Mouse (Mus musculus) stomach, postnatal 0 days (tissue): Measurements from ENCODE around the gene Plac1. TPM values are rescaled to one million over a fixed set of nuclear protein-coding genes. Genes with fewer than 3 reads are reported as not detected.

Experiments
- ATAC-seq: fragments of 200-750 bp; cut with Nextera tagmentation; 2 replicates; pipeline ENCODE4 v1.8.0; 2017; ENCODE audit not compliant: low FRiP score, low TSS enrichment
- DNase-seq: peaks from one replicate; pipeline ENCODE4 v3.0.0-alpha.2; 2016; ENCODE audit warnings: low spot score
- H3K27ac ChIP-seq: fragments of 300-500 bp; sonication (generic); replicated peaks from 2 replicates; pipeline ENCODE4 v1.5.1; 2014; ENCODE audit warnings: mild to moderate bottlenecking, control low read depth
- H3K27me3 ChIP-seq: fragments of 300-500 bp; sonication (generic); 2 replicates; pipeline ENCODE4 v1.6.1; 2014; ENCODE audit warnings: low read length; ENCODE audit not compliant: control insufficient read depth, insufficient read depth
- H3K36me3 ChIP-seq: fragments of 300-500 bp; sonication (generic); 2 replicates; pipeline ENCODE4 v1.6.1; 2014; ENCODE audit warnings: low read length, mixed read lengths; ENCODE audit not compliant: control insufficient read depth, insufficient read depth
- H3K4me1 ChIP-seq: fragments of 300-500 bp; sonication (generic); replicated peaks from 2 replicates; pipeline ENCODE4 v1.6.1; 2014; ENCODE audit warnings: antibody characterized with exemption; ENCODE audit not compliant: control insufficient read depth, insufficient read depth
- H3K4me2 ChIP-seq: fragments of 300-500 bp; sonication (generic); replicated peaks from 2 replicates; pipeline ENCODE4 v1.6.1; 2014; ENCODE audit warnings: low read depth, mild to moderate bottlenecking, control low read depth, moderate library complexity
- H3K4me3 ChIP-seq: fragments of 300-500 bp; sonication (generic); 2 replicates; pipeline ENCODE4 v1.5.1; 2014; ENCODE audit warnings: low read depth, low read length, control low read depth
- H3K9ac ChIP-seq: fragments of 300-500 bp; sonication (generic); 2 replicates; pipeline ENCODE4 v1.6.1; 2014; ENCODE audit warnings: mild to moderate bottlenecking, low read length, control low read depth, mixed read lengths
- H3K9me3 ChIP-seq: fragments of 300-500 bp; sonication (generic); 2 replicates; pipeline ENCODE4 v1.6.1; 2016; ENCODE audit warnings: low read length; ENCODE audit not compliant: control insufficient read depth
- CTCF ChIP-seq: IDR thresholded peaks from 2 replicates; pipeline ENCODE4 v1.5.1; 2016; ENCODE audit warnings: antibody characterized with exemption, low read depth, mild to moderate bottlenecking, moderate library complexity
- EP300 ChIP-seq: optimal IDR thresholded peaks from 2 replicates; pipeline ENCODE3; 2016; ENCODE audit warnings: antibody characterized with exemption
- WGBS: fragments of 180-500 bp; shearing (Covaris S2); extraction: QIAGEN DNeasy Blood & Tissue Kit; methylation state at CpG from one replicate; pipeline ENCODE4 v1.1.7; 2014; 5-methylcytosine and 5-hydroxymethylcytosine counted together
- polyA plus RNA-seq: library from polyadenylated mRNA; unstranded; fragments of >200 nt; fragmentation: Nextera tagmentation; extraction: Ambion mirVana; gene quantifications from 2 replicates; pipeline ENCODE4 v1.2.1, GENCODE M21; 2015

Plac1 gene
- polyA plus RNA-seq, 1 experiment from 2014 or later: 1.2 TPM

- H3K4me3 ChIP-seq: no peak overlapping the region
- H3K27ac ChIP-seq: peak overlapping the region; percentile 76
- no peaks in the 10 kb centered on the region for H3K36me3 ChIP-seq
- ATAC-seq (peak; percentile 80), DNase-seq (peak; percentile 55)
- no peaks in the 10 kb centered on the region for H3K9me3 ChIP-seq
- no peak overlapping the region for H3K9ac ChIP-seq
- peak; percentile 24 for TF ChIP-seq EP300
- 0 out of 2 replicates have a peak, but pooled peaks have one; percentile 1 for TF ChIP-seq CTCF
- 33% methylated on average over 7 of the region's 7 CpGs for WGBS
- H3K27me3 ChIP-seq: no peaks in the 10 kb centered on the region
- H3K4me2 ChIP-seq: no peak overlapping the region
- H3K4me1 ChIP-seq: no peaks in the 10 kb centered on the region
These were observed 28.0 kb downstream of the Plac1 start for GRCm38 (mm10) chrX:53211756-53212483.

DNA sequence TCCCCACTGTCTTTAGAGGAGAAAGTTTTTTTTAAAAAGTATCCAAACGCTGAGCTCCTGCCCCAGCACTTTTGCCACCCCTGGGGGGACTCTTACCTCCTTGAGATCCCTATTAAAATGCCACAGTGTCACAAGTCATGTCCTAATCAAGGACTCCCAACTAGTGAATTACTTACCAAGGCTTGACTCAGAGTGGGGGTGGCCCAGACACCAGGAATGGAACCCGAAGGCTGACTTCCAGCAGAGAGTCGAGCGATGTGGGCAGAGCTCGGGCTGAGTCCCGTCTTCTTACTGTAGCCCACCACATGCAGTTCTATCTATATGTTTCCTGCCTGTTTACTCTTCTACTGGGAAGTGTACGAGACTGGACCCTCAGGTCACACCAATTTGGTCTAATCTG lies 30.5 kb downstream of the Plac1 start:
- Histone ChIP-seq H3K4me1 (no peaks in the 10 kb centered on the region), H3K9ac (no peak overlapping the region), H3K4me3 (no peak overlapping the region), H3K9me3 (no peaks in the 10 kb centered on the region), H3K36me3 (no peaks in the 10 kb centered on the region), H3K27me3 (no peaks in the 10 kb centered on the region), H3K27ac (no peak overlapping the region), H3K4me2 (no peak overlapping the region)
- ATAC-seq: no peak
- TF ChIP-seq CTCF: no peak
- no peak for TF ChIP-seq EP300
- whole genome bisulfite sequencing: 68% methylated on average over 7 of the region's 7 CpGs
- no peak for DNase-seq

DNA sequence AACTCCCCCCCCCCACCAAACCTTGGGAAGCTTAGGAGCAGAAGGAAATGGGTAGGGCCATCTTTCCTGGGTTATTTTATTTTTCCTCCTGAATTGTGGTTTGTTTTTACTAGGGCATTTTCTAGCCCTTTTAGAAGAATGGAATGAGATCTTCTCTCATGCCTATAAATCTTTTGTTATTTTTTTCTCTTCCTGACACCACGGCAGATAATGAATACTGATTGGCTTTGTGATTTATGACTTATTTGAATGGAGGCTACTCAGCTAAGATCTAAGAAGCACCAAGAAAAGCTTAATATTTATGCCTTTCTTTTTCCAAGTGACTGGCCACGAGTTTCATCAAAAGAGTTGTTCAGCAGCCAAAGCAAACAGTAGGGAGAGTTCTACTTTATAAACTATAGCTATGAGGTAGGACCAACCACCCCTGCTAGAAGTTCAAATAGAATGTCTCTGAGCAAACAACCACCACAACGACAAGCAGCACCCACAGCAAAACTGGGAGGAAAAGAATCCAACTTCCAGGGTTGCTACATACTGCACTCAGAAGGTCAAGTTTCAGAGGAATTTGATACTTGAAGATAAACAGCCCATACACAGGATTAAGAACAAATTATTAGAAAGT lies 35.1 kb downstream of the Plac1 start:
- 16% methylated on average over 3 of the region's 3 CpGs for WGBS
- H3K27ac ChIP-seq: no peak overlapping the region
- no peak for DNase-seq
- no peaks in the 10 kb centered on the region for H3K4me1 ChIP-seq
- no peak overlapping the region for H3K4me3 ChIP-seq
- H3K36me3 ChIP-seq: no peaks in the 10 kb centered on the region
- TF ChIP-seq CTCF (no peak), EP300 (no peak)
- ATAC-seq: no peak; the same call in 1 of the 2 replicates
- no peaks in the 10 kb centered on the region for H3K27me3 ChIP-seq
- H3K9me3 ChIP-seq: no peaks in the 10 kb centered on the region
- no peak overlapping the region for H3K9ac ChIP-seq
- no peak overlapping the region for H3K4me2 ChIP-seq

GRCm38 (mm10) chrX:53201616-53202015 lies 38.3 kb downstream of the Plac1 start:
- ATAC-seq (no peak), DNase-seq (no peak)
- Histone ChIP-seq H3K27me3 (no peaks in the 10 kb centered on the region), H3K4me3 (no peak overlapping the region), H3K4me1 (no peaks in the 10 kb centered on the region), H3K9me3 (no peaks in the 10 kb centered on the region), H3K36me3 (no peaks in the 10 kb centered on the region), H3K4me2 (no peak overlapping the region), H3K27ac (no peak overlapping the region), H3K9ac (no peak overlapping the region)
- 77% methylated on average over 5 of the region's 5 CpGs for WGBS
- no peak for TF ChIP-seq CTCF
- no peak for TF ChIP-seq EP300

- no peak overlapping the region for H3K9ac ChIP-seq
- H3K9me3 ChIP-seq: no peaks in the 10 kb centered on the region
- H3K4me3 ChIP-seq: no peak overlapping the region
- 61% methylated on average over 4 of the region's 4 CpGs for WGBS
- DNase-seq: no peak
- TF ChIP-seq CTCF (no peak), EP300 (no peak)
- no peaks in the 10 kb centered on the region for H3K27me3 ChIP-seq
- no peak overlapping the region for H3K27ac ChIP-seq
- H3K4me2 ChIP-seq: no peak overlapping the region
- H3K36me3 ChIP-seq: no peaks in the 10 kb centered on the region
- ATAC-seq: peak; percentile 35; the same call in 1 of the 2 replicates
- no peaks in the 10 kb centered on the region for H3K4me1 ChIP-seq
These were observed 42.2 kb downstream of the Plac1 start for GRCm38 (mm10) chrX:53197681-53198080.

DNA sequence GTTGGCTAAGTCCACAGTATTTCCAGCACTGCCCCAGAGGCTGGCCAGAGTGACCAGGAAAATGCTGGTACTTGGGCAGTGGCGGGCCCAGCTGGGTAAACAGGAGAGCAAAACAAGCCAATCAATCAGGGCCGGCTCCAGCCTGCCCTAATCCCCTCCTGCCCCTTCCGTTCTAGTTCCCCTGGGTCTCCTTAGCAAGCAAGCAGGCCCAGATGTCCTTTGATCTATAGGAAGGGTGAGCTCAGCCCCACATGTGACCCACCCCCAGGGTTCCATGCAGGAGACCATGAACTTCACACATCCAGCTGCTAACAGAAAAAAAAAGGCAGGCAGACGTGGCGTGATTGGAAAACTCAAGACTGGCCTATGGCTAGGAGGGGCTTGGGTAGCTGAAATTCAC lies 43.5 kb downstream of the Plac1 start:
- Histone ChIP-seq H3K9me3 (no peaks in the 10 kb centered on the region), H3K27me3 (no peaks in the 10 kb centered on the region), H3K4me2 (no peak overlapping the region), H3K36me3 (no peaks in the 10 kb centered on the region), H3K27ac (no peak overlapping the region), H3K4me3 (no peak overlapping the region), H3K9ac (no peak overlapping the region), H3K4me1 (no peaks in the 10 kb centered on the region)
- DNase-seq (peak; percentile 15), ATAC-seq (no peak)
- TF ChIP-seq CTCF (no peak), EP300 (no peak)
- WGBS: 74% methylated on average over 4 of the region's 5 CpGs
